Mouse (Mus musculus) myocyte (in vitro differentiated cells): ENCODE results near the gene Kcna6. TPM values are rescaled to one million over a fixed set of nuclear protein-coding genes. Genes with fewer than 3 reads are reported as not detected.

Experiments
- H3K27me3 ChIP-seq: one replicate; pipeline ENCODE4 v1.6.1; 2011; ENCODE audit not compliant: control insufficient read depth, insufficient read depth, insufficient read length
- H3K36me3 ChIP-seq: one replicate; pipeline ENCODE4 v1.6.1; 2011; ENCODE audit not compliant: control insufficient read depth, insufficient read depth
- H3K4me2 ChIP-seq: one replicate; pipeline ENCODE4 v1.6.1; 2011; ENCODE audit warnings: low read depth, control low read depth
- H3K4me3 ChIP-seq: one replicate; pipeline ENCODE4 v1.5.1; 2011; ENCODE audit warnings: mild to moderate bottlenecking, control low read depth, moderate library complexity
- H3K79me2 ChIP-seq: one replicate; pipeline ENCODE4 v1.6.1; 2011; ENCODE audit not compliant: control insufficient read depth, insufficient read depth
- H3ac ChIP-seq: one replicate; pipeline ENCODE4 v1.6.1; 2011; ENCODE audit not compliant: control insufficient read depth, insufficient read length
- CEBPB ChIP-seq: IDR thresholded peaks from 2 replicates; pipeline ENCODE4 v1.6.1; 2011; ENCODE audit warnings: mild to moderate bottlenecking, moderate library complexity; ENCODE audit not compliant: poor library complexity, insufficient read depth, severe bottlenecking
- E2F4 ChIP-seq: IDR thresholded peaks from one replicate; pipeline ENCODE4 v1.6.1; 2011; ENCODE audit warnings: mild to moderate bottlenecking, control low read depth, moderate library complexity; ENCODE audit not compliant: insufficient read depth
- MAX ChIP-seq: IDR thresholded peaks from one replicate; pipeline ENCODE4 v1.6.1; 2011; ENCODE audit warnings: low read depth, mild to moderate bottlenecking, control low read depth
- MYOD1 ChIP-seq, 3 experiments: IDR thresholded peaks; one replicate each; pipeline ENCODE4 v1.6.1; 2011; ENCODE audit warnings: control low read depth in 2 of 3, low read depth in 2 of 3, mild to moderate bottlenecking in 2 of 3, moderate library complexity in 1 of 3; ENCODE audit not compliant: insufficient read length in 2 of 3, control insufficient read depth in 1 of 3
- MYOG ChIP-seq, 3 experiments: IDR thresholded peaks; one replicate each; pipeline ENCODE4 v1.6.1; 2011; ENCODE audit warnings: control low read depth in 2 of 3, low read depth in 2 of 3, mild to moderate bottlenecking in 2 of 3; ENCODE audit not compliant: insufficient read length in 2 of 3, control insufficient read depth in 1 of 3, insufficient read depth in 1 of 3
- POLR2A ChIP-seq: IDR thresholded peaks from one replicate; pipeline ENCODE4 v1.6.1; 2011; ENCODE audit warnings: low read depth, mild to moderate bottlenecking, control low read depth, moderate library complexity; ENCODE audit not compliant: insufficient read length
- POLR2AphosphoS2 ChIP-seq: IDR thresholded peaks from one replicate; pipeline ENCODE4 v1.6.1; 2011; ENCODE audit warnings: low read depth, control low read depth; ENCODE audit not compliant: insufficient read length
- REST ChIP-seq: IDR thresholded peaks from one replicate; pipeline ENCODE4 v1.6.1; 2011; ENCODE audit warnings: mild to moderate bottlenecking, control low read depth, moderate library complexity; ENCODE audit not compliant: insufficient read depth, insufficient read length
- SRF ChIP-seq: IDR thresholded peaks from one replicate; pipeline ENCODE4 v1.6.1; 2011; ENCODE audit warnings: low read depth; ENCODE audit not compliant: control insufficient read depth, insufficient read length
- TCF12 ChIP-seq: IDR thresholded peaks from one replicate; pipeline ENCODE4 v1.6.1; 2011; ENCODE audit warnings: mild to moderate bottlenecking, control low read depth; ENCODE audit not compliant: poor library complexity, insufficient read depth, severe bottlenecking
- TCF3 ChIP-seq: IDR thresholded peaks from one replicate; pipeline ENCODE4 v1.6.1; 2011; ENCODE audit warnings: low read depth, control low read depth; ENCODE audit not compliant: insufficient read length
- USF1 ChIP-seq: IDR thresholded peaks from one replicate; pipeline ENCODE4 v1.6.1; 2011; ENCODE audit warnings: low read depth, mild to moderate bottlenecking, control low read depth, moderate library complexity
- polyA plus RNA-seq: library from polyadenylated mRNA; unstranded; fragments of >200 nt; fragmentation: generic; extraction: Trizol; gene quantifications from one replicate; pipeline ENCODE4 v1.2.1, GENCODE M21; 2012; ENCODE audit warnings: missing spikeins

Gene Kcna6
- polyA plus RNA-seq, 1 experiment = not detected

DNA sequence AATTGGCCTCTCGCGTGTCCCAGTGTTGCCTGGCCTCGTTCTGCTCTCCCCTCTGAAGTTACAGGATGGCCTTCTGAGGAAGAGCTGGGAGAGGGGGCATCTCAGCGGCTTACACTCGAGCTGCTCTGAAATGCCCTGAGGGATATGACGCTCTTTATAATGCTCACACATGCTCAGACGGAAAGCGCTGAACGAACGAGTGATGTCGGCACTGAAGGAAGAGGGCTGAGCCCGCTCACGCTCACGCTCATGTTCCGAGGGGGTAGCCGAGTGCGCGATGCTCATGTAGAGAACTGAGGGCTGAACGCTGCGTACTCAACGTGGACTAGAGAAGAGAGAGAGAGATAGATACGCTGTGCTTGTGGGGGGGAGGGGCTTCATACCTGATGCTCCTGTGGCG, 39.3 kb downstream of the Kcna6 start:
- Histone ChIP-seq H3K4me2 (no peak overlapping the region), H3K36me3 (no peaks in the 10 kb centered on the region), H3K4me3 (no peak overlapping the region), H3ac (no peak overlapping the region), H3K27me3 (peaks cover 20% of the 10 kb centered on the region), H3K79me2 (no peaks in the 10 kb centered on the region)
- TF ChIP-seq USF1 = no peak
- no peak for TF ChIP-seq POLR2A
- TF ChIP-seq MYOG (IDR thresholded peaks at IDR 0.05; ENCODE audit: control insufficient read depth in 1 of 3, insufficient read depth in 1 of 3, insufficient read length in 2 of 3, low read depth in 2 of 3) = no peak
- no peak for TF ChIP-seq MYOD1 (IDR thresholded peaks at IDR 0.05; ENCODE audit: control insufficient read depth in 1 of 3, insufficient read length in 2 of 3, low read depth in 2 of 3)
- TF ChIP-seq TCF12 = no peak
- no peak for TF ChIP-seq SRF
- TF ChIP-seq MAX = no peak
- TF ChIP-seq E2F4 = no peak
- no peak for TF ChIP-seq POLR2AphosphoS2
- TF ChIP-seq REST = no peak
- no peak for TF ChIP-seq CEBPB

DNA sequence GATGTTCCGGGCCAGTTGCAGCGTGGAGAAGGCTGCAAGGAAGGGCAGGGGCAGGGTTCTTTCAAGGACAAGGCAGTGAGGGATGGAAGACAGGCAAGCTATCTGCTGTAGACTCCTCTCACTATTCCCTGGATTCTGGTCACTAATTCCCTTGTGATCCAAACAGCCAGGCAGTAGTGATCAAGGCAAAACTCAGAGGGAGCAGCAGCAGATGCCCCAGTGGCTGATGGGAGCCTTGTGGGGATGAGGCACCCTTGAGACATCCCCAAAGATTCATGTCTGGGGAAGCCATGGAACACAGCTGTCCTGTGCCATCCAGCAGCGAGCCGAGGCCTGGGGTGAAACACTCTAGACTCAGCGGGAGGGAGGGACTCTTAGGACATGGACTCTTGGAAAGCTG, 40.5 kb downstream of the Kcna6 start:
- no peaks in the 10 kb centered on the region for H3K36me3 ChIP-seq
- H3K4me3 ChIP-seq = no peak overlapping the region
- H3K79me2 ChIP-seq = no peaks in the 10 kb centered on the region
- TF ChIP-seq MYOG (IDR thresholded peaks at IDR 0.05; ENCODE audit: control insufficient read depth in 1 of 3, insufficient read depth in 1 of 3, insufficient read length in 2 of 3, low read depth in 2 of 3) (no peak), MYOD1 (IDR thresholded peaks at IDR 0.05; ENCODE audit: control insufficient read depth in 1 of 3, insufficient read length in 2 of 3, low read depth in 2 of 3) (no peak), TCF3 (no peak), CEBPB (no peak), USF1 (no peak), SRF (no peak), POLR2AphosphoS2 (no peak), TCF12 (no peak), E2F4 (no peak), POLR2A (no peak), MAX (no peak), REST (no peak)
- peaks cover 25% of the 10 kb centered on the region for H3K27me3 ChIP-seq
- no peak overlapping the region for H3K4me2 ChIP-seq
- no peak overlapping the region for H3ac ChIP-seq

DNA sequence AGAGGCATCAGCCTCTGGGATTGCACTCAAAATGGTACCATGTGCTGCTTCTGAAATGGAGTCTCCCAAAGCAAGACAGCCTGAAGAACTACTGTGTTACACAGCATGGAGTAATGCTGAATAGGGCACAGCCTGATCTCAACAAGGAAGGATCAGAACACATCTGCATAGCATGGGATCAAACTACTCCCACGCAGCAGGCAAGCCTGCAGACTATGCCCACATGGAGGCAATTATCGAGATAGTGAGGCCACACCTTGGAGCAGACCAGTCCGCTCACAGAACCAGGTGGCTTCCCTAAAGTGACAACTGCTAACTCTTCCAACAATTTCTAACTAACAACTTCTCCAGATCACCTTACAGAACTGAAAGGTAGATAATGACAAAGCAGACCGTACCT, 53.4 kb downstream of the Kcna6 start:
- Histone ChIP-seq H3K4me2 (no peak overlapping the region), H3ac (no peak overlapping the region), H3K4me3 (no peak overlapping the region), H3K27me3 (no peaks in the 10 kb centered on the region), H3K36me3 (no peaks in the 10 kb centered on the region), H3K79me2 (no peaks in the 10 kb centered on the region)
- TF ChIP-seq E2F4 = no peak
- no peak for TF ChIP-seq TCF12
- TF ChIP-seq MAX = no peak
- no peak for TF ChIP-seq MYOD1 (IDR thresholded peaks at IDR 0.05; ENCODE audit: control insufficient read depth in 1 of 3, insufficient read length in 2 of 3, low read depth in 2 of 3)
- TF ChIP-seq REST = no peak
- no peak for TF ChIP-seq POLR2A
- TF ChIP-seq SRF = no peak
- no peak for TF ChIP-seq POLR2AphosphoS2
- no peak for TF ChIP-seq USF1
- no peak for TF ChIP-seq TCF3
- TF ChIP-seq MYOG (IDR thresholded peaks at IDR 0.05; ENCODE audit: control insufficient read depth in 1 of 3, insufficient read depth in 1 of 3, insufficient read length in 2 of 3, low read depth in 2 of 3) = no peak
- TF ChIP-seq CEBPB = no peak

DNA sequence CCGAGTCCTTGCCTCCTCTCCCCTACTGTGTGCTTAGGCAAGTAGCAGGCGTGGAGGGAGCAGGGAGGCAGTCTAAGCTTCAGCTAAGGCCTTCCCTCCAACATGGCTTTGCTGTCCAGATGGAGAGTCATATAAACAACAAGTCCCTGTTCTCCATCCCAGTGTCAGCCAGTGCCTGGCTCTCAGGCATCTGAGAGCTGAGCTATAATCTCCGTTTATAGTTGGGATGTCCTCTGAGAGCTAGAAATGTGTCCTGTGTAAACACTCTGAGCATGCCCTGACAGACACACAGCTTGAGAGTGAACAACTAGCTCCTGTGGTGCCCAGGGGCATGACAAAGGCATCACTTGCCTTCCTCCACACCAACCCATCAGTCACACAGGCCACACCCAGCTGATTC, 55.3 kb downstream of the Kcna6 start:
- Histone ChIP-seq H3K4me2 (no peak overlapping the region), H3K4me3 (no peak overlapping the region), H3K36me3 (no peaks in the 10 kb centered on the region), H3K79me2 (no peaks in the 10 kb centered on the region), H3K27me3 (no peaks in the 10 kb centered on the region), H3ac (no peak overlapping the region)
- TF ChIP-seq CEBPB (no peak), REST (no peak), SRF (no peak), MYOD1 (IDR thresholded peaks at IDR 0.05; ENCODE audit: control insufficient read depth in 1 of 3, insufficient read length in 2 of 3, low read depth in 2 of 3) (no peak), POLR2A (no peak), TCF12 (no peak), MYOG (IDR thresholded peaks at IDR 0.05; ENCODE audit: control insufficient read depth in 1 of 3, insufficient read depth in 1 of 3, insufficient read length in 2 of 3, low read depth in 2 of 3) (no peak), POLR2AphosphoS2 (no peak), E2F4 (no peak), MAX (no peak), USF1 (no peak), TCF3 (no peak)
